Mouse (Mus musculus): ENCODE results near the gene Sdhaf1.

The Sdhaf1 gene

GRCm38 (mm10) chr7:30291215-30292131 lies 32.2 kb downstream of the Sdhaf1 start, which contains the start of gene Clip3:
TSS of gene Clip3 (plus strand) at chr7:30291728.
- DNase-seq: peak; percentile 94 to 96

GRCm38 (mm10) chr7:30289714-30290399 lies 33.8 kb downstream of the Sdhaf1 start:
- DNase-seq: peak; percentile 33 to 51

GRCm38 (mm10) chr7:30289071-30289713 lies 34.5 kb downstream of the Sdhaf1 start:
- peak in 1 of 2 experiments; percentile 25 for DNase-seq

- DNase-seq: peak; percentile 43 to 52
Observed at GRCm38 (mm10) chr7:30288046-30288445, 35.6 kb downstream of the Sdhaf1 start.

GRCm38 (mm10) chr7:30286701-30287410 lies 36.8 kb downstream of the Sdhaf1 start:
- peak; percentile 84 to 85 for DNase-seq

GRCm38 (mm10) chr7:30282740-30283139 lies 41.0 kb downstream of the Sdhaf1 start:
- no peak for DNase-seq

- DNase-seq: no peak
Observed at GRCm38 (mm10) chr7:30281522-30281921, 42.2 kb downstream of the Sdhaf1 start.

GRCm38 (mm10) chr7:30280670-30281138 lies 43.0 kb downstream of the Sdhaf1 start:
- DNase-seq: peak; percentile 92 to 94

GRCm38 (mm10) chr7:30279951-30280669 lies 43.6 kb downstream of the Sdhaf1 start, which contains the start of the genes Thap8 and Wdr62:
TSS of gene Thap8 (plus strand) at chr7:30280094.
TSS of gene Wdr62 (minus strand) at chr7:30280419.
- peak; percentile 96 to 97 for DNase-seq

GRCm38 (mm10) chr7:30279536-30279935 lies 44.2 kb downstream of the Sdhaf1 start:
- DNase-seq: no peak

GRCm38 (mm10) chr7:30278911-30279310 lies 44.8 kb downstream of the Sdhaf1 start:
- DNase-seq: no peak

GRCm38 (mm10) chr7:30274383-30274782 lies 49.3 kb downstream of the Sdhaf1 start:
- no peak for DNase-seq
